ENCODE assay signal across 23 mouse cellular contexts in genomic region chr1:181259056-181259455, GRCm38 (mm10). TPM values are rescaled to one million over a fixed set of nuclear protein-coding genes. Genes with fewer than 3 reads are reported as not detected.
DNase-seq lines count a peak whose midpoint lies in the region; ATAC-seq and TF ChIP-seq lines count a peak whose summit lies in the region.
"Had no signal": no experiment of that assay in that cellular context is flagged by ENCODE, and none has a peak within 500 bp of the region (broad histone marks: within the 10 kb centered on the region; RNA-seq: fewer than 3 reads in every experiment).

No protein-coding gene starts in this region.

- no peak overlapping the region for H3K4me3 ChIP-seq in heart, embryonic 10.5 days
- H3K4me3 ChIP-seq in liver, embryonic 14.5 days (ENCODE audit: insufficient read depth in 1 of 2, low read depth in 2 of 2, low read length in 2 of 2): no peak overlapping the region
- H3K4me3 ChIP-seq: hindbrain, embryonic 12.5 days; layer of hippocampus, adult 2 months; neural tube, embryonic 13.5 days; stomach, embryonic 15.5 days had no signal

- TF ChIP-seq CTCF in liver, embryonic 14.5 days (IDR thresholded peaks at IDR 0.05; ENCODE audit: low read depth): no peak

- DNase-seq in heart, embryonic 10.5 days (ENCODE audit: low spot score): no peak
- no peak for DNase-seq in heart, postnatal 14 days
- peak; percentile 22 for DNase-seq in retina, embryonic 14.5 days (ENCODE audit: low spot score)
- DNase-seq in retina, postnatal 1 day: no peak
- DNase-seq in liver, embryonic 14.5 days (ENCODE audit: low read depth in 3 of 3, low spot score in 3 of 3): no peak
- DNase-seq in frontal cortex, postnatal 25 days (ENCODE audit: low spot score in 2 of 2): no peak
- no peak for DNase-seq in spleen, postnatal 14 days (ENCODE audit: low spot score in 2 of 2)
- DNase-seq: adrenal gland, adult 8-10 months; cerebellum, adult 8-10 months; gastrocnemius, postnatal 25 days; kidney, postnatal 14 days; layer of hippocampus, postnatal 36 days; lung, postnatal 10 days; spleen, adult 18-20 months; thymus, postnatal 14 days had no signal

- no peak overlapping the region; the same call in 1 of the 2 replicates for H3K4me2 ChIP-seq in liver, embryonic 14.5 days (ENCODE audit: low read depth)
- H3K4me2 ChIP-seq: heart, embryonic 11.5 days; hindbrain, embryonic 12.5 days; neural tube, embryonic 13.5 days; stomach, embryonic 15.5 days had no signal

- H3K9me3 ChIP-seq in heart, embryonic 10.5 days: no peaks in the 10 kb centered on the region
- no peaks in the 10 kb centered on the region for H3K9me3 ChIP-seq in liver, embryonic 14.5 days (ENCODE audit: control insufficient read depth, low read length)
- H3K9me3 ChIP-seq: hindbrain, embryonic 12.5 days; megakaryocyte, embryonic 14.5 days; neural tube, embryonic 13.5 days; stomach, embryonic 15.5 days had no signal

- peak overlapping the region; percentile 53 for H3K9ac ChIP-seq in liver, embryonic 14.5 days (replicated peaks)
- H3K9ac ChIP-seq: hindbrain, embryonic 12.5 days; neural tube, embryonic 13.5 days; stomach, embryonic 15.5 days had no signal

- ATAC-seq in liver, embryonic 14.5 days (ENCODE audit: insufficient read depth): no peak
- ATAC-seq: inflammation-experienced regulatory T-cells, adult 6 months; Patski had no signal

- H3K36me3 ChIP-seq in heart, embryonic 10.5 days: no peaks in the 10 kb centered on the region
- H3K36me3 ChIP-seq in liver, embryonic 14.5 days (replicated peaks; ENCODE audit: control insufficient read depth, insufficient read depth, low read depth): no peaks in the 10 kb centered on the region
- H3K36me3 ChIP-seq: hindbrain, embryonic 12.5 days; neural tube, embryonic 13.5 days; stomach, embryonic 15.5 days had no signal

- peaks cover 70% of the 10 kb centered on the region for H3K4me1 ChIP-seq in heart, embryonic 10.5 days
- H3K4me1 ChIP-seq in liver, embryonic 14.5 days (replicated peaks; ENCODE audit: control insufficient read depth in 2 of 2, insufficient read depth in 2 of 2, low read length in 1 of 2): peaks cover 68 to 78% of the 10 kb centered on the region in 2 experiments

- 62% methylated on average over 5 of the region's 5 CpGs for WGBS in heart, embryonic 10.5 days
- 55% methylated on average over 5 of the region's 5 CpGs for WGBS in liver, embryonic 14.5 days (ENCODE audit: insufficient replicate concordance)

- H3K27ac ChIP-seq in heart, embryonic 10.5 days: peak overlapping the region; percentile 62; the same call in 1 of the 2 replicates
- peak overlapping the region; percentile 99 for H3K27ac ChIP-seq in liver, embryonic 14.5 days
- H3K27ac ChIP-seq: hindbrain, embryonic 12.5 days; layer of hippocampus, adult 2 months; neural tube, embryonic 13.5 days had no signal

- TF ChIP-seq EP300 in liver, embryonic 14.5 days (IDR thresholded peaks at IDR 0.05; ENCODE audit: low read depth): no peak

- H3K27me3 ChIP-seq in heart, embryonic 10.5 days (ENCODE audit: insufficient read depth, poor library complexity, severe bottlenecking): no peaks in the 10 kb centered on the region
- no peaks in the 10 kb centered on the region for H3K27me3 ChIP-seq in liver, embryonic 14.5 days (ENCODE audit: control insufficient read depth, insufficient read depth, low read length)
- H3K27me3 ChIP-seq: megakaryocyte, embryonic 14.5 days; neural tube, embryonic 13.5 days; Patski; stomach, embryonic 15.5 days had no signal

- intact Hi-C loops in heart, postnatal 14 days (cut with DNase I): no loop called here

RNA-seq across cellular contexts. Expression of gene Wdr26, which starts 47.3 kb away (rescaled TPM):
- 24.4 and 26.3 TPM in 2 replicates for polyA plus RNA-seq in heart, embryonic 10.5 days (2016; fragmentation: Nextera tagmentation; extraction: Ambion mirVana)
- 100 to 1,000 TPM; 127 to 134 TPM for total RNA-seq in heart, postnatal 14 days (2021)
- polyA plus RNA-seq in liver, embryonic 14.5 days (2012; rRNA removed): 47.8 and 68.9 TPM in 2 replicates
- polyA plus RNA-seq in liver, embryonic 14.5 days (2014; fragmentation: Nextera tagmentation; extraction: Ambion mirVana): 57.8 and 64.4 TPM in 2 replicates
